Mouse (Mus musculus) thymus, adult 18-20 months (tissue): ENCODE data around the gene Alpl.

Experiments
- DNase-seq, 2 experiments: peaks; one replicate each; pipeline ENCODE4 v3.0.0; 2022; ENCODE audit warnings: mixed read lengths in 2 of 2

Gene Alpl

DNA sequence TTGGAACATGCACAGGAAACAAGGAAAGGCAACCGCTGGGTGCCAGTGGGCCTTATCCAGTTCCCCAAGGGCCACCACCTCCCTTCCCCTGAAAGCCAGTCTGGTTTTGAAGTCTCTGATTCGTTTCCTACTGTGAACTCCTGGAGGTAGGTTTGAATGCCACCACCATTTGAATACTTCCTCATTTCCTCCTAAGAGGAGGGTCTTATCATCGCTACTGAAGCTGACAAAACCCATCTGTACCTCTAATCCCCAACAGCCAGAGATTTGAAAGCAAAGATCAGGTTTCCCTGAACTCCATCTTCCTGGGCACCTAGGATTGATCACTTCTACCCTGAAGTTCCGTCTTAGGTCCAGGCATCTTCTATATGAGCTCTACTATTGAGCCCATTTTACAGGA is 854 bp upstream of the Alpl start:
- no peak for DNase-seq

DNA sequence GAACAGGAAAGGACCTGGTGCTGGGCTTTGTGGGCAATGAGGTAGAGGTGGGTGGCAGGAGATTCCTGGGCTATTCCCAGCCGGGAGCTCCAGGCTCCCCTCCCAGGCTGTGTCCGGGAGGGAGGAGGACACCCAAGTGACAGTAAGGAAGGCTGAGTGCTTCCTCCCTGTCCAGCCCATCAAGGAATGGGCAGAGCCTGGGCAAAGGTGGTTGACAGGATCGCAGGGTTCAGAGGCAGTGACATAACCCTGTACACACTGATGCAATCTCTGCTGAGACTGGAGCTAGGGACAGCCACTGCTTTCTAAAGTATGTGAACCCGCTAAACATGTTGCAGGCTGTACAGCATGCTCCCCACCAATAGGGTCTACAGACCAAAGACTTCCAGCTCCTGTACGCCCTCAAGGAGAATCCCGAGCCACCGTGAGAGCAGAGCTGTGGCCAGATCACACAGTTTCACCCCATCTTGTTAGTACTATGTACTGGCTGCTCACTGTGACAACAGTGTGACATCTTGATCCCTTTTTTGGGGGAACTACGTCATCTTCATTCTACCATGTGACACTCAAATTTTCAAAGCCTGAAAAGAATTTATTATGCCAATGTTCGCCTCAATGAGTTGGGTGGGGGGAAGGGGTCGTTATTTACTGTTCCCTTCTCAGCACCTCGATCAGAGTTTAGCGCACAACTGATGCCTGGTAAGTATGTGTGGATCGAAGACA is 1.8 kb downstream of the Alpl start:
- no peak for DNase-seq

DNA sequence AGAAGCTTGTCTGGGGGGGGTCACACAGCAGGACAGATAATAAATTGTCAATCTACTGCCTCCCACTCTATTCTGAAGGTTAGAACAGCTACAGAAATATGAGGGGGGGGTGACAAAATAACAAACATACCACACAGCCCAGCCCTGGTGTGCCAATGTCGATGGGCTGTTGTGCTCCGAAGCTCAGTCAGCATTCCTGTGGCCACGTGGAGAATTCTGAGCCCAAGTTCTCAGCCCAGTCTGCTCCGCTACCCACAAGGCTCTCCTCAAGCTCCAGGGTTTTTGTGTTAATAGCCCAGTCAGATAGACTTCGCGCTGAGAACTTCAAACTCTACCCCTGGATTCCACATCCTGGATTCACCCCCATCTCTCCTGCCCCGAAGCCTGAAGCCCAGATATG is 2.6 kb downstream of the Alpl start:
- no peak for DNase-seq

DNA sequence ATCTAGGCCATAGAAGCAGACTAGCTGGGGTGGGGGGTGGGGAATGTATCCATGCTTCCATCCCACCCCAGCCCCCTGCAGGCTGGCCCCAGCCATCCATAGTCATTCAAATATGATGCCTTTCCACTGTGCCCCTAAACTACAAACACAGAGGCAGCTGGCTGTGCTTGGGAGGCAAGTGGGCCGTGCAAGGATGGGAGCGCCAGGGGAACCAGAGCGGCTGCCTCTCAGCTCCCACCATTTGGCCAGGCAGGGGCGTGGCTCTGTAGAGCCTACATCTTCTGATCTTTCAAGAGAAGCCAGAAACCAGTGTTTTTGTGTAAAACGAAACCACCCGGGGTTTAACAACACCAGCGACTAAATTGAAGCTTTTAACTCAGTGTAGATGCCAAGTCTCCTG is 4.7 kb downstream of the Alpl start:
- DNase-seq: no peak

DNA sequence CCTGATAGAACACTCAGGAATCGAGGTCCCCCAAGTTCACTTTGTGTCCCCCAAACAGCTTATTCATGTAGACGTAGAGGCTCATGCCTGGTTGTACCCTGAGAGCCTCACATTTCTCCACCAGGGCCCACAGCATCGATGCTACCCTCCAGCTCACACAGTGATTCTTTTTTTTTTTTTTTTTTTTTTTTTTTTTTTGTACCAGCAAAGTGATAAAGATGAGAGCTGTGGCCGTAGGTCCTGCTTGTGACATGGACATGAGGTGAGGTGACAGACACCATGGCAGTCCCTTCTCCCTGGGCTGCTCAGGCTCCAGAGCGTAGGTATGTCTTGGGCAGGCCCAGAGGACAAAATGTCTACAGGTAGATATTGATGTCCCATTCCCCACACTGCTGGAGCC is 5.2 kb downstream of the Alpl start:
- no peak for DNase-seq

DNA sequence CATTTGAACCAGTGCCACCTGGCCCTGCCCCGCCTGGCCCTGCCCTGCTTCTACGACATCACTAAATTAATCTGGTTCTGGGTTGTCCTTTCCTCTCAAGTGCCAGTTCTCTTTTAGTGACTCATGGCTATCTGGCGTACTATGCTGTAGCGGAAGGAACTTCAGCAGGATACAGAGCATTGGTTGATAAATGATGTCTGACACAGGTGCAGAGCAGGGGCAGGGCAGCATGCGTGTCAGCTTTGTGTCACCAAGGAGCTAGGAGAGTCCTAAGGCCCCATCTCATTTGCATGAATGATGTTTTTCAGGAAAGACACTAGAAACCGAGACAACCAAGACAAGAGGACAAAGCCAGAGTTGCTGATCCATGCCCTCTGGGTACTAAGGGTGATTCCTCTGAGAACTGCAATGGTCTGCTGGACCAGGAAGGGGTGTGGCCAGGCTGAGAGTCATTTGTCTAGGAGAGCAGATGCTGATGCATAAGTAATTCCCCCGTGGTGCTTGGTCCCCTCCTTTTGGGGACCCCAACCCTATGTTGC is 7.6 kb downstream of the Alpl start:
- DNase-seq: no peak

DNA sequence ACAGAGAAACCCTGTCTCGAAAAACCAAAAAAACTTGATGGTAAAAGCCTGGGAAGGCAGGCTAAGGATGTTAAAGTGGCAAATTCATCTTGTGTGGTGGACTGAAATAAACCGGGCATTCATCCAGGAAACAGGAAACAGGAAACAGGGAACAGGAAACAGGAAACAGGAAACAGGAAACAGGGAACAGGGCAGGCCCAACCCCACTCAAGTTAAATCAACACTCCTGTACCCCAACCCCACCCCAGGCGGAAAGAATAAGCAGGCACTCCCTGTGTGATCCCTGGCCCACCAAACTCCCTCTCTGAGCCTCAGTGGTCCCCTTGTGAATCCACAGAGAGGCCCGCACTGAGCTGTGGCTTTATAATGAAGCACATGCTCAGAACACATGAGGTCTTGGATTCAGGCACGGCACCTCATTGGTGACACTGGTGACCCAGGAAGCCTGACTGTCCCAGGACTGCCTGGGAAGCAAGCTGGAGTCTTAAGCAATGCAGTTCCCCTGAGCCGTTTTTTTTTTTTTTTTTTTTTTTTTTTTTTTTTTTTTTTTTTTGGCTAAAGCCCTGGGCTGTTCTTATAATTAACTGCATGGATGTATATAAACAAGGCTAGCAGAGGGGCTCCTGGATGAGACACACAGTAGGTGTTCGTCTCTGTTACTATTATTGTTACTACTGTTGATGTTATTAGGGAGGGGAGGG is 8.4 kb downstream of the Alpl start:
- DNase-seq: no peak

DNA sequence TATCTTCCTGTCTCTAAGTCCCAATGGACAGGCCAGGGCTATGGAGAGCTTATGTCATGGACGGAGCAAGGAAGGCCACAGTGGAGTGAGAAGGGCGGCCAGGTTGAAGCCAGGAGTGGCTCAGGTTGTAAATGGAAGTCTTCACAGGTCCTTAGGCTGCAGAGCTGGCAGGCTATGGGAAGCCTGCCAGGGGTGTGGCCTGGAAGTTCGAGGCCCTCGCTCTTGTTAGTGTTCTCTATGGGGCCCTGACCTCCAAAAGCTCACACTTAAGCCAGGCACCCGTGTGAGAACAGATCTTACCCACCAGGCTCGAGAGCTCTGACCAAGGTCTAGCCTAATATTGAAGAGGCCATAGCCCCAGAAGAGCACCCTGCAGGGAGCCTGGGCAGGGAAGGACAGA is 9.7 kb downstream of the Alpl start:
- no peak for DNase-seq

DNA sequence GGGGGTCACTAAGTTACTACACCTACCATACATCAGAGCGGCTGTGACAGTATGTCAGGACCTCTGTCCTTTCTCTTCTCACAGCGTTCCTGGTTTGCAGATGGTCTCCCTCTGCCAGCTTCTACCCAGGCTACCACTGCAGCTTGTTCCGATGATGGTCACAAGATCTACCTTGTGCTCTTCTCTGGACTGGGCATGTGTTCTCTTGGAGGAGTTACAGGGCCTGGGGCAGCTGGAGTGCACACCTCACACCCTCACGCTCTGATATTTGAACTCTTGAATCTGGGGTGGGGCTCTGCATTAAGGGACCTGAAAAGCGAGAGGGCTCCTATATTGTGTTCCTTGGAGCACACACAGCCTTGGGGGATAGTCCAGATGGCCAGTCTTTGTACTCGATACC is 10.9 kb downstream of the Alpl start:
- DNase-seq: no peak

DNA sequence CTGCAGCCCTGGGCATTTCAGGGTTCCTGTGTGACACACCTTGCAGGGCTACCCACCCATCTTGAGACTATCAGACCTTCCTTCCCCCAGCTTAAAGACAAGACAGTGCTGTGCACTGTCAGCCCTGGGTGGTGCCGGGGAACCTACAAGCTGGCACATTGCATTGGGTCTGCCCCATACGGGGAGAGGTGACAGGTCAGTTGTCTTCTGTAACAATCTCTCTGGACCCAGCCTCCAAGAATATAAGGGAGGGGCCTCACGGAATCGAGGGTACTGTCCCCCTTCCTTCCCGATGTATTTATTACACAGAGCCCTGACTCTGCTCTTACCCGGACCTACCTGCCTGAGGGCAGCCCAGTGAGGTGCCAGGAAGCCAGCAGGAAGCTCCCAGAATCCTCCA is 11.4 kb downstream of the Alpl start:
- DNase-seq: no peak

DNA sequence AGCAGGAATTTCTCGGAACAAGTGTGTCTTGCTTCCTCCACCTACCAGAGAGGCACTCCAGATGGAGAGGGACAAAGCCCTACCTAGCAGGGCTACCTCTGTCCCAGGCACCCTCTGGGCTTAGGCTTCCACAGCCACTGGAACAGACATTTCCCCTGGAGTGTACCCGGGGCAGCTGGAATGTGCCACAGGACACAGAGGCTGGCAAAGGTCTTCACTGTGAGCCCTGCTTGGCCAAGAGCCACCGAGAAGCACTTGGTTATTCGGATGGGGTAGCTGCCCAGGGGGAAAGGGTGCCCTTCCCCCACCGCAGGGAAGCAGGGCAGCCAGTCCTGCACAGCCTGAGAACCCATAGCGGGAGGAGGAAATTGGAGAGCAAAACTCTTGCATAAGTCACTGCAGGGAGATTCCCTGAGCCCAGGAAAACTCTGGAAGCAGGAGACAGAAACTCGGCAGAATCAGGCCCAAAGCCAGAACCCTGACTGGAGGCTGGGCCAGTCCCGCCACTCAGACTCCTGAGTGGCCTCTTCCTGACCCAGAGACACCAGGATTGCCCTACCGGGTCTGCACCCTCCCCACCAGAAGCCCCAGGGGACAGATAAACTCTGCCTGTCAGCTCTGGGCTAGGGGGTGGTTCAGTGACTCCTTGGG is 12.5 kb downstream of the Alpl start:
- no peak for DNase-seq

DNA sequence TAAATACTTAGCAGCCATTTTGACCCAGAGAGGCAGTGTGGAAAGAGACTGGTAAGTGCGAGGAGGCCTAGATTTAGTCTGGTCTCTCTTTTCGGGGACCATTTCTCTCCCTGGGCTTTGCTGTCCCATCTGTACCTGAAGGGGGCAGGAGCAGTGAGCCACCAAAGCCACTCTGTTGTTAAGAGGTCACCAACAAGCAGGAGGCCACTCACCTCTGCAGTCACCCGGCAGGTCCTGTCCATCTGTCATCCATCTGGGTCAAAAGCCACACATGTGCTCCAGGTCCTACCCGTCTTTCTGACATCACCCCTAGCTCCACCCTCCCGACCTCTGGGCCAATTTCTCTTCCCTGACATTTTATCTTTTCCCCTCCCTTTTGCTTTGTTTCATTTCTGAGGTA is 14.2 kb downstream of the Alpl start:
- no peak for DNase-seq

DNA sequence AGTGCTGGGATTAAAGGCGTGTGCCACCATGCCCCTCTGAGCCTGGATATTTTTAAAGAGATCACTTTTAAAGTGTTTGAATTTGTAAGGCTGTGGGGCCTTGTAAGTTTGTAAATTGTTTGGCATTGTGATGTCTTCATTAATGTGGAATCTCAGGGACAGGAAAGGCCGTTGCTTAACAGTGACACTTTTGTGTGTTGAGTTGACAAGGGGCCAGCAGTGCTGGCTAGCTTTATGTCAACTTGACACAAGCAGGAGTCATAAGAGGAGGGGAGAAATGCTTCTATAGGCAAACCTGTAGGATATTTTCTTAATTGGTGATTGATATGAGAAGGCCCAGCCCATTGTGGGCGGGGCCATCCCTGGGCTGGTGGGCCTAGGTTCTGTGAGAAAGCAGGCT is 15.2 kb downstream of the Alpl start:
- no peak for DNase-seq

DNA sequence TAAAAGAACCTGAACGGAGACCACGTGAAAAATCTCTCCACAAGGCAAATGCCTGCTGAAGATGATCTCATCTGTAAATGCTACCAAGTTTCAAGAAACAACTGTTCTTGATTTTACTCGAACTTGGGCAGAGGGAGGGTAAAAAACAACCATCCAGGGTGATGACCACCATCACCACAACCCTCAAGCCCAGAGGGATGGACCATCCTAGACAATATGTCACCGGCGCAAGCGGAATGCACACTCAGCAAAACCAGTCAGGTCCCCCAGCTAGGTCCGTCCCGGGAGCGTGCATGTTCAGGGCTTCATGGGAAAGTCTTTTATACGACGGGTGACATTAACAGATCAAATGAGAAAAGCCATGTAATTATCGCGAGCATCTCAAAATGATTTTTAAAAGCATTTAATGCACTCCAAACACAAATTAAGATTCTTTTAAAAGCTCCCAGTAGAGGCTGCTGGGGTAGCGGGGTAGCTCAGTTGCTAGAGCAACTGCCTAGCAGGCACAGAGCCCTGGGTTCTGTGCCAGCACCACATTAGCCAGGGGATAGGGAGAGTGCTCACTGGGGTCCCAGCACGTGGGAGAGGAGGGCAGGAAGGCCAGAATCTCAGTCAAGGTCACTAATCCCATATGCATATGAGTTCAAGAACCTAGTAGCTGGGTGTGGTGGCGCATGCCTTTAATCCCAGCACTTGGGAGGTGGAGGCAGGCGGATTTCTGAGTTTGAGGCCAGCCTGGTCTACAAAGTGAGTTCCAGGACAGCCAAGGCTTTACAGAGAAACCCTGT is 17.6 kb downstream of the Alpl start:
- no peak for DNase-seq

DNA sequence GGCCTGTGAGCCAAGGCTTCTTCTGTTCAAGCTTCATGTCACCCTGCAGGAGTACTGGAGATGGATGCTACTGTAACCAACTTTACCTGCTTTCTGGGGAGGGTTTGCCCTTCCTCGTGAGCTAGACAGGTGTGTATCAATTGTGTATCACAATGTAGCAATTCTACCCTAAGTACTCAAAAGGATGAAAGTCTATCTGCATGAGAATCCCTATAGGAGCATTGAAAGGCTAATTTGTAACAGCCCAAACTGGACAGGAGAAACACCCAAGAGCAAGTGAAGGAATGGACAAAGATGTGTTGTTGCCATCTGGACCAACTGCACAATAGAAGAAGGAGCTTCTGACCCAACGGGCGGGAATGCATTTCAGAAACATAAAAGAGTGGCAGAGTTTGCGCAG is 18.3 kb downstream of the Alpl start:
- DNase-seq: no peak

DNA sequence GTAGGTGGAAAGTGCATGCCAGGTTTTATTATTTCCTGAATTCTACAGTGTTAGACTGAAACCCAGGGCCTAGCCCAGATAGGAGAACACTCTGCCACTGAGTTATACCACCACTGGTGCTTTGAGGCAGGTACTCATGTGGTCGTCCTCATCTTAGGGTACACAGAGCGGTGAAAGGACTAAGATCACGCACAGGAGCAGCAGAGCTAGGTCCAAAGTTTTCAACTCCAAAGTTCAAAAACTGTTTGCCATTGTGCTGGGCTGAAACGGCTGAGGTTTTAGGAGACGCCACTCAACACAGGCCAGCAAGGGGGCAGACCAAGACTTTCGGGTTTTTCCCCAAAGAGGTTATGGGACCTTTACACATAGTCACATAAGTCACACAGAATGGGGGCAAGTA is 21.7 kb downstream of the Alpl start:
- DNase-seq: no peak

DNA sequence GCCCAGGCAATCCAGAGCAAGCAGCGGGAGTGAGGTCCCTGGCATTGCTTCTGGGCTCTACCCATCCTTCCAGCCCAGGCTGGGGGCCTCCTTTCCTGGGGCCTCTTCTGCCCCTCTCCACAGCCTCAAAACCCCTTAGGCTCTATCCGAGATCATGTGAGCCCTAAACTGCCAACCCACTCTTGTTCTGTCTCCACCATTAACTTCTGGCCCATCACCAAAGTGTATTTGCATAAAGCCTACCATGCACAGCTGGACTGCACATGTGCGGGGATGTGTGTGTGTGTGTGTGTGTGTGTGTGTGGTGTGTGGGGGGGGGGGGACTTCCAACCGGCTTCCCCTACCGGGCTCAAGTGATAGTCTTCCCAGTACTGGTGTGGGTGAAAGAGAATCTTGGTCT is 22.2 kb downstream of the Alpl start:
- no peak for DNase-seq

DNA sequence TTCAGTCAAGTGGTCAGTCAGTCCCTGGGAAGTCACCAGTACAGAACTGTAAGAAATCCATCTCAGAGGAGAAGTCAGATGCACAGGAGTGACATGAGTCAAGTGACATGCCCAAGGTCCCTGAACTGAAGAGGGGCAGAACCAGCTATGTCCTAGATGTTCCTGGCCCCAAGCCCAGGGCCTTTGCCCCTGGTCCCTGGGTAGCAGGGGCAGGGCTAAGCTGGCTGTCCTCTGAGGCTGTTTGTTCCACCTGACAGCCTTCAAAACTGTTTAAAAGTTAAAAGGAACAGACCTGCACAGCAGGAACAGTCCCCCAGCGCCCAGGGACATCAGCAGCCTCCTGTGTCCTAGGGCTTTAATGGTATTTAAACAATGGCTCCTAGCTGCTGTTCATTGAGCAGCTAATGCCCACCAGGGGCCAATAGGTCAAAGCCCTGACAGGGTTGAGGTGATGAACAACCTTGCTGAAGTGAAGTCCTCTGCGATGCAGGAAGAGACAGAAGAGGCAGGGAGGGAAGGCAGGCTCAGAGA is 22.8 kb downstream of the Alpl start:
- DNase-seq: no peak

DNA sequence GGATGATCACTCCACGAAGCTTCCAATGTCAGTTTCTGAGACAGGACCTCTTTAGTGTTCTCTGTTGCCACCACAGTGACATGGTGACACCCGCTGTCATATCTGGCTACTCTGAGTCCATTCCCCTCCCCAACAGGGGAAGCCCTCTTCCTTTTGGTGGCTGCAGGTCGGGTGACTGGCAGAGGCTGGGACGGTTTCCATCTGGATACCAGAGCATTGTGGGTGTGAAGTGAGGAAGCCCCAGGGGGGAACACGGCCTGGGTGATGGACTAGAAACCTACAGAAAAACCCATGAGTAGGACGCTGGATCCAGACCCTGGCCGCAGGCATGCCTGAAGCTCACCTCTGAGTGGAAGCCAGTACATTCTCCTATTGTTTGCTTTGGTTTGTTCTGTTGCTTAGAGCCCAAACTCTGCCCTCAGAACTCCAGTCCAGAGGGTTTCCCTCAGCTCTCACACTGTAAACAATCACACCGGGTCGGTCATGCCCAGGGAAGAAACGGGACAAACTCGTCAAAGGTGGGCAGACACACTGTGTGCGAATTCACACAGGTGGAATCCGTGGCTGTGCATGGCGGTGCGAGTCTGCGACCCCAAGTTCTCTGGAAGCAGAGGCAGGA is 23.6 kb downstream of the Alpl start:
- no peak for DNase-seq

DNA sequence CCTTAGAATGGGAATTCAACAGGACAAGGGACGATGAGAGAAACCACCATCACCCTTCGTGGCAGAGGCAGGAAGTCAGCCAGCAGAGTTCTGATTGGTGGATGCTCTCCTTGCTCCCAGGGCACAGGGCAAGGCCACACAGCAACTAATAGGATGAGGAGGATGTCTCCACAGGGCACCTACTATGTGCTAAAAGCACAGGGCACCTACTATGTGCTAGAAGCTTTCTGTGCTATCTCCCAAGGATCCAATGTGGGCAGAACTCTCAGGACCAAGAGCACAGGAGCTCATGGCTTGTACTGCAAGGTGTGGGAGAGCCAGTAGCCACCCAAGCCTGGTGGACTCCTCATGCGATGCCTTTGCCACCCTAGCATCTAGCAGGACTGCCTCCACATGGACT is 24.4 kb downstream of the Alpl start:
- no peak for DNase-seq

DNA sequence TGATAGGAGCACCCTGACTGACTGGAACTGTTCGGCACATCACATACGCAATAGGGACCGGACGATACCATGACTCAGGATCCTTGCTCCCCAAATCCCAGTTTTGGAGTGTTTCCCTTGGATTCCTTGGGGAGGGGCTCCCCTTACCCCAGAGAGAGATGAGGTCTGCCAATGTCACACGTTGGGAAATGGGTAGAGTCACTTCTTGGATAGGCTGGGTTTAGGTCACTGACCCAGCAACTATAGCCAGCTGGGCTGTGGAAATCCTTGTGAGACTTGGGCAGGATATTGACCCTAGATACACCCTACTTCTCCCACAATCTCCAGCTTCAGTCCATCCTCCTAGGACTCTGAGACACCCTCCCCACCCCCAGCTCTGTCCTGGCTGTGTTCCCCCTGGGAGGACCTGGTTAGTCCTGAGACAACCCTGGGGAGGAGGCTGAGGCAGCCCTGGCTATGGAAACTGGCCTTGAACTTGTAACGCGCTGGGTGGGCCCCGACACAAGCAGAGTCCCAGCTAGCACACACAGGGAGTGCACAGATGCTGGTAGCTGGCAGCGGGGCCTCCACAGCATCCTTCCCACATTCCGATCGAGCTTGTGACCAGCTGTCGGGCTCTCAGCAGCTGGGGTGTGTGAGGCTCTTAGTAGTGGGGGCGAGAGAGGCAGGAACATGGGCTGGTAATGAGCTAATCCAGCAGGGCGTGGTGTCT is 25.1 kb downstream of the Alpl start:
- no peak for DNase-seq

DNA sequence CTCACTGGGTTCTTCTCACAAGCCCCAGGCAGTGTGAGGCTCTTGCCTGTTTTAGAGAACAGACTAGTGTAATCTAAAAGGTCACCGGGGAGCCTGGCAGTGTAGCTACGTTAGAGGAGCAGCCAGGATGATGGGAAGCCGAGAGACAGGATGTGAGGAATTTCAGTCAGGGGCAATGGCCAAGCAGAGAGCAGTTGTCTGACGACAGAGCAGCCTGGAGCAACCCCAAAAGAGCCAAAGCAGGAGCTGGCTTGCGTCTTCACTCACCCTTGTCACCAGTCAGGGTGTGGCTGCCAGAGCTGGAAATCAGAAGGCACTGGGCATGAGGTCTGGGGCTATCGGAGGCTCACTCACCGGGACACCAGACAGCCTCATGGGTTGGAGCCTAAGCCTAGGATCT is 26.5 kb downstream of the Alpl start:
- DNase-seq: no peak
